Mouse (Mus musculus) right cerebral cortex, postnatal 36 days (tissue): Measurements from ENCODE around the gene Ell.

Experiments
- DNase-seq, 2 experiments: peaks; one replicate each; pipeline ENCODE4 v3.0.0; 2022; ENCODE audit warnings: low spot score in 2 of 2, mixed read lengths in 1 of 2

Gene Ell

GRCm38 (mm10) chr8:70539077-70539813 is at the start of gene Ell:
Ell (plus strand) TSS chr8:70539457.
- peak; percentile 99 to 100 for DNase-seq

GRCm38 (mm10) chr8:70489576-70489975 is 49.7 kb upstream of the Ell start:
- DNase-seq = no peak

DNA sequence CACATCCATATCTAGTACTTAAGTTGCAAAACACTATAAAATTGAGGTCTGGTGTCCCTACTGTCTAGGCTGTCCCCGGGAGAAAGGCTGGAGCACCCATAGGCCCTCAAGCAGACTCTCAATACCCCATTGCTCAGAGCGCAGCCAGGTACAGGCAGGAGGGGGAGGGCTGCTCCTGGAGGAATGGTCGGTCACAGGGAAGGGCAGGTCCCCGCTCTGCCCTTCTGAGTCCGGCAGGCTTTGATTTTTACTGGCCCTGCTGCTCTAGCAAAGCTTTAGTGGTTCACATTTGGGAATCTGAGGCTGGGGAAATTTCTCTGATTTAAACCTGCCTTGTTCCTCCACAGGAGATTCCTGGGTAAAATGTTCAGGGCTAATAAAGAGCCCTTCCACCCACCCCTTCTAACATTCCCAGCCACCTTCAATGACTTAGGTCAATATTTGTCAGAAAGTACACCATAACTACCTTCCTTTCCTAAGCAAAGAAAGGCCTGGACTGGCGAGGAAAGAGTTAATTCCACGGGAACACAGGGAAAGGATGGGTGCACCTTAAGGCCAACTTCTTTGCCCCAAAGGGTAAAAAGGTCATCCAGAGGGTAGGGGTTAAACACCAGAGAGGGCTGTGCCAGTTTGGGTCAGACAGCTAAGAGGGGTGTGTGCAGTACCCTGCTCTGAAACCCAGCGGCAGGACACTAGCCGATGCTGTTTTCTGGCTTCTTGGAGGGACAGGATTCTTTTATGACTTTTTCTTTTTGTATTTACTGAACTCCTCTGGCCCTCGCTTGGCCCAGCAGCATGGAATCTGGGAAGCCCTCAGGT is 49.0 kb upstream of the Ell start:
- DNase-seq = no peak

DNA sequence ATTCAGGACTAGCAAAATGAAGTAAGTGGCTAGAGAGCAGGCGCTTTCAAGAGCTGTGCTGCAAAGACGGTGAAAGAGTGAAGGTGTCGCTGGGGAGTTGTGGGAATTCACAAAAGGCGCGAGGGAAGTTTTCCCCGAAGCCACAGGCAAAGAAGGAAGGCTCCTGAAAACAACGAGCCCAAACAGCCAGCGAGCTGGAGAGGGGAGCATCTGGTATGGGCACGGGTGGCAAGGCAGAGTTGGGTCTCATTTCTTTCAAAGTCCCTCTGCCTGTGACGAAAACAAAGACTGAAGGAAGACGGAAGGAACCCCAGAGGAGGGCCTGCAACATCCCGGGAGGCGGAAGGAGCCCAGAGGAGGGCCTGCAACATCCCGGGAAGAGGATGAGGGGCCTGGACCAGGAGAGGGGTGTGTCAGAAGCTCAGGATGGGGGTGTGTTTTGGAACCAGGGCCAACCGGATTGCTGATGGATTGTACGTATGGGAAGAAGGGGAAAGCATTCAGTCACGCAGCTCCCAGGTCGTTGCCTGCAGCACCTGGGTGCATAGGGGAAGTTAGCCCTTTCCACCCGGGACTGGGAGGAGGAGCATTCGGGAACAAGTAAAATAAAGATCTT is 48.3 kb upstream of the Ell start:
- no peak for DNase-seq

DNA sequence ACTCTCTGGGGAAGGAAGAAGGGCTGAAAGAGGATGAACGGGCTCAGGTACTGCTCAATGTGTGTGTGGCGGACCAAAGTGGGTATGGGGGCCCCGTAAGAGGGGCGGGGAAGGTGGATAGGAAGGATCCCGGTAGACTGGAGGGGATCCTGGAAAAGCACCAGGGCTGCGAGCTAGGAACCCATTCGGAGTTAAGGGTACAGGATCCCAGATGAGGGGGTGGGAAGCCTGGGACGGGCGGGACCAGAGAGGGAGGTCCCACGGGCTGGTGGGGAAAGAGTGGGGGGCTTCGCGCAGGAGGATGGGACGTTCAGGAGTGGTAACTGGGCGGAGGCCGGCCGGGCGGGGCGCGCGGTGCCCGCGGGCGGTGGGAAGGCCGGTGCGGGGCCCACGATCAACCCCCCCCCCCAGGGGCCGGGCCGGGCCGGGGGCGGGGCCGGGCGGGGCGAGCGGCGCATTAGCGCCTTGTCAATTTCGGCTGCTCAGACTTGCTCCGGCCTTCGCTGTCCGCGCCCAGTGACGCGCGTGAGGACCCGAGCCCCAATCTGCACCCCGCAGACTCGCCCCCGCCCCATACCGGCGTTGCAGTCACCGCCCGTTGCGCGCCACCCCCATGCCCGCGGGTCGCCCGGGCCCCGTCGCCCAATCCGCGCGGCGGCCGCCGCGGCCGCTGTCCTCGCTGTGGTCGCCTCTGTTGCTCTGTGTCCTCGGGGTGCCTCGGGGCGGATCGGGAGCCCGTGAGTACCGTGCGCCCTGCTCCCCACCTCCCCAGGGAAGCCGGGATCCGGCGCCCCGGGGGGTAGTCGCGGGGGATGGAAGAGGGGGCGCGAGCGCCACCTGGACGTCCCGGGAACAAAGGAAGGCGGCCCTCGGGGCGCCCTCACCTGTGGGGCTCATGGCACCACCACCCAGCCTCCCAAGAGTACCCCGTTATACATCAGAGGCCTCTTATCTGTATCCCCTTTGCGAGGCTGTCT is 46.3 kb upstream of the Ell start, which contains the start of gene Crlf1:
Gene Crlf1 (plus strand): TSS at position 495 of the 977 bp plus-strand sequence.
- no peak for DNase-seq

DNA sequence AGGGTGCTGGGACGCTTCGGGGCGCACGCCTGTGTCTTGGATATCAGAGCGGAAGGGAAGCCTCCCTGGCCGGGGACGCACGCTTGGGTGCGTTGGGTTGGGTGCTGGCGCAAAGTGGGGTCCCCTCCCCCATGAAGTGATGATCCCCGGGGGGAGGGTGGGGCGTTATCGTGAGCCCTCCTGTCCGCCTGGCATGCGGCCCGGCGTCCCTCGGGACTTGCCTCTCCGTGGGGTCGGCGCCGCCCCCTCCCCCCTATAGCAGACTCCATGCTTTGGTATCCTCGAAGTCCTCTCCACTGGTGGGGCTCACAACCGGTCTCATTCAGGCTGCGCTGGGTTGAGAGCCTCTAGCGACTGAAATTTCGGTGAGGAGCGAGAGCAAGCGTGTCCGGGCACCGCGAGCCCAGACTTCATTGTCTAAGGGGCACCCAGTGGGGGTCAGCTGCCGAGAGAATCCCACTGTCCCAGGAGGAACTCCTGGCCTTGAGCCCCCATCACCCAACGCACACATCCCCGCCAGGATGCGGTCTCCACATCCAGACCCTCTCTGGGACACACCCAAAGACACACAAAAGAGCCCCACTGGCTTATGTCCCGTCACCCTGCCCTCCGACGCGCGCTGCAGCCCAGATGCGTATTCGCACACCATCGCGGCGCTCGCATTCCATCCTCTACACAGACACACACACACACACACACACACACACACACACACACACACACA is 45.4 kb upstream of the Ell start:
- DNase-seq = no peak

- DNase-seq = no peak
These were observed 44.8 kb upstream of the Ell start for GRCm38 (mm10) chr8:70494416-70494945.

- no peak for DNase-seq
These were observed 44.1 kb upstream of the Ell start for GRCm38 (mm10) chr8:70495001-70495770.

- no peak for DNase-seq
These were observed 43.5 kb upstream of the Ell start for GRCm38 (mm10) chr8:70495771-70496062.

GRCm38 (mm10) chr8:70500386-70501301 is 38.6 kb upstream of the Ell start:
- no peak for DNase-seq

GRCm38 (mm10) chr8:70501820-70502529 is 37.3 kb upstream of the Ell start:
- no peak for DNase-seq

DNA sequence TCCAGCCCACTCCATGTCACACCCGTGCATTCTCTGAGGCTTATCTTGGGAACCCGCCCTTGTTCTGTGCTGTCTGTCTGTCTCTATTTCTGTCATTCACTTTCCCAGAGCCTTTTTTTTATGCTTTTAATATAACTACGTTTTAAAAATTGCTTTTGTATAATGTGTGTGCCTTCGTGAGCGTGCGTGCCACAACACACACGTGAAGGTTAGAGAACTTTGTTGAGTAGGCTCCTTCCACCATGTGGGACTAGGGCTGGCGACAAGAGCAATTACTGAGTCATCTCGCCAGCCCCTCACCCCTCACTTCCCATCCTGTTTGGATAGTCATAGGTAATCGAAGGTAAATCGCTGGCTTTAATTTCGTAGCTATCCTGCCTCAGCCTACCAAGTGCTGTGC is 36.7 kb upstream of the Ell start:
- DNase-seq = no peak

DNA sequence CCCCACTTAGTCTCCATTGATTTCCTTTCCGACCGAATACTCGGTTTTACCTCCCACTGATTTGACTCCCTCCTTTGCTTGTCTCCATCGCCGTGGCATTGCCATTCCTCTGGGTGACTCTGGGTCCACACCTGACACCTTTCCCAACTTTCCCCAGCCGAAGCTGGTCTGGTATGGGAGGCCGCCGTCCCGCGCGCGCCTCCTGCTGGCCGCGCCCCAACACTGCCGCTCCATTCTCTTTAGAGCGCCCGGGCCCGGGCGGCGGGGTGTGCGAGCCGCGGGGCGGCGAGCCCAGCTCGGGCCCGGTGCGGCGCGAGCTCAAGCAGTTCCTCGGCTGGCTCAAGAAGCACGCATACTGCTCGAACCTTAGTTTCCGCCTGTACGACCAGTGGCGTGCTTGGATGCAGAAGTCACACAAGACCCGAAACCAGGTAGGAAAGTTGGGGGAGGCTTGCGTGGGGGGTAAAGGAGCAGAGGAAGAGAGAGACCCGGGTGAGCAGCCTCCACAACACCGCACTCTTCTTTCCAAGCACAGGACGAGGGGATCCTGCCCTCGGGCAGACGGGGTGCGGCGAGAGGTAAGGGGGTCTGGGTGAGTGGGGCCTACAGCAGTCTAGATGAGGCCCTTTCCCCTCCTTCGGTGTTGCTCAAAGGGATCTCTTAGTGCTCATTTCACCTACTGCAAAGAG is 36.1 kb upstream of the Ell start:
- DNase-seq = no peak

GRCm38 (mm10) chr8:70504291-70504716 is 35.0 kb upstream of the Ell start:
- no peak for DNase-seq

- DNase-seq = peak; percentile 62 to 63
These were observed 34.4 kb upstream of the Ell start for GRCm38 (mm10) chr8:70504851-70505250.

- DNase-seq = no peak
These were observed 33.4 kb upstream of the Ell start for GRCm38 (mm10) chr8:70505698-70506327.
